Mouse (Mus musculus) testis, adult 2 months (tissue): ENCODE measurements around the gene Klhdc4. TPM values are rescaled to one million over a fixed set of nuclear protein-coding genes. Genes with fewer than 3 reads are reported as not detected.

Experiments
- H3K27ac ChIP-seq: fragments of 200-500 bp; 2 replicates; pipeline ENCODE4 v1.5.1; 2012; ENCODE audit warnings: low read depth, low read length; ENCODE audit not compliant: control insufficient read depth, insufficient read depth
- H3K27me3 ChIP-seq: fragments of 200-500 bp; 2 replicates; pipeline ENCODE4 v1.6.1; 2012; ENCODE audit warnings: mild to moderate bottlenecking, low read length, moderate library complexity; ENCODE audit not compliant: control insufficient read depth, insufficient read depth
- H3K36me3 ChIP-seq: fragments of 200-500 bp; 2 replicates; pipeline ENCODE4 v1.6.1; 2012; ENCODE audit warnings: mild to moderate bottlenecking, low read length; ENCODE audit not compliant: control insufficient read depth, insufficient read depth
- H3K4me1 ChIP-seq: fragments of 200-500 bp; 2 replicates; pipeline ENCODE4 v1.6.1; 2012; ENCODE audit warnings: low read length; ENCODE audit not compliant: control insufficient read depth, insufficient read depth
- H3K4me3 ChIP-seq: fragments of 200-500 bp; 2 replicates; pipeline ENCODE4 v1.5.1; 2012; ENCODE audit warnings: low read depth, mild to moderate bottlenecking, low read length, moderate library complexity, mixed read lengths; ENCODE audit not compliant: control insufficient read depth
- CTCF ChIP-seq: fragments of 200-500 bp; IDR thresholded peaks from 2 replicates; pipeline ENCODE4 v1.5.1; 2012; ENCODE audit warnings: low read depth, mild to moderate bottlenecking, inconsistent platforms, low read length, moderate library complexity; ENCODE audit not compliant: control insufficient read depth, insufficient read depth, insufficient replicate concordance
- POLR2A ChIP-seq: fragments of 200-500 bp; IDR thresholded peaks from 2 replicates; pipeline ENCODE4 v1.6.1; 2012; ENCODE audit warnings: low read depth, mild to moderate bottlenecking, inconsistent platforms, low read length, moderate library complexity; ENCODE audit not compliant: control insufficient read depth
- polyA plus RNA-seq: library from polyadenylated mRNA; depleted of rRNA; stranded (reverse); fragments of >200 nt; gene quantifications from 2 replicates; pipeline ENCODE4 v1.2.3, GENCODE M21; 2012

The Klhdc4 gene
- polyA plus RNA-seq, 1 experiment, result 13.6 TPM

DNA sequence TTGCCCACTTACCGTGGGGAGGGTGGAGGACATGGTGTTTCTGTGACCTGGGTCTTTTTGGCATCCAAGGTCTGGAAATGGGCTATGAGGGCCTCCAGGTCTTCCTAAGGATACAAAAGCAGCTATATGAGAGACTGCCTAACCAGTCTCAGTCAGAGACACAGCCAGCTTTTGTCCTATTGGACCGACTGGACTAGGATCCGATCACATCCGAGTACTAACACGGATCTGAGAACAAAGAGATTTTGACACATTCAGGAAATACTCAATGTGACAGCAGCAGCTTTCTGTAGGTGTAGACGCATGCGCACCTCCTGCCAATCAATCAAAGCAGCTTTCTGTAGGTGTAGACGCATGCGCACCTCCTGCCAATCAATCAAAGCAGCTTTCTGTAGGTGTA is 7.6 kb downstream of the Klhdc4 start:
- TF ChIP-seq CTCF (no peak), POLR2A (no peak)
- Histone ChIP-seq H3K36me3 (peaks cover 2% of the 10 kb centered on the region), H3K27me3 (no peaks in the 10 kb centered on the region), H3K4me1 (no peaks in the 10 kb centered on the region), H3K4me3 (peak overlapping the region; percentile 90), H3K27ac (no peak overlapping the region)

DNA sequence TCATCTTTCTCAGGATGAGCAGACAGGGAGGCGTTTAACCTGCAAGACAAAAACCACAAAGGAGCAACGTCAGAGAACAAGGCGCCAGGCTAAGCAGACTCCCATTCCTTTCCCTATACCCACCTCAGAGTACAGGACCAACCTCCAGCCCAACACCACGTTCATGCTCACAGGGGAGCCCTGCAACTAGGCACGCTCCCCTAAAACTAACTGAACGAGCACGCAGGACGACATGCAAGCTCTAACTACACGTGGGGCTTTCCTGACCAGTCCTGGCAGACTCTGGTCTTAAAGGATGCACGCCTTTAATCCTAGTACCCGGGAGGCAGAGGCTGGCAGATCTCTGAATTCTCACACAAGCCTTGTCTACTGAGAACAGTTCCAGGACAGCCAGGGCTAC is 8.0 kb downstream of the Klhdc4 start:
- Histone ChIP-seq H3K4me1 (no peaks in the 10 kb centered on the region), H3K36me3 (peaks cover 2% of the 10 kb centered on the region), H3K27me3 (no peaks in the 10 kb centered on the region), H3K27ac (no peak overlapping the region), H3K4me3 (peak overlapping the region; percentile 90)
- no peak for TF ChIP-seq CTCF

DNA sequence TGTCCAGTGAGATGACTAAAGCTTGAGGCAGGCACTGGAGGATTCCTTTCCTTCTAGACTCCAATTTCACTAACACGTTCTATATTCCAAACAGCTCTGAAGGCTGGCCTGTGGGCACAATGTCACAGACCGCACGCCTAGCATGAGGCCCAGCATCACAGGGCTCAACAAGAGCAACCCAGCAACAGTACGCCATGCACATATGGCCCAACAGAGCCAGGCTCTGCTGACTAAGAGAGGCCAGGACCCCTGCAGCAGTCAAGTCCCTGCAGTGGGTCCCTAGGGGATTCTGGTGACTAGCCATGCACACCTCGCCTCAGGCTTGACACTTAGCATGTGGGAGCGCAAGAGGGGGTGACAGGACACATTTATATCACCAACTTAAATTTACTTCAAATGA is 8.5 kb downstream of the Klhdc4 start:
- Histone ChIP-seq H3K36me3 (peaks cover 2% of the 10 kb centered on the region), H3K4me1 (no peaks in the 10 kb centered on the region), H3K4me3 (peak overlapping the region; percentile 90), H3K27me3 (no peaks in the 10 kb centered on the region), H3K27ac (no peak overlapping the region)
- TF ChIP-seq POLR2A (no peak), CTCF (no peak)

- no peaks in the 10 kb centered on the region for H3K4me1 ChIP-seq
- H3K27me3 ChIP-seq, result no peaks in the 10 kb centered on the region
- no peak overlapping the region for H3K27ac ChIP-seq
- H3K36me3 ChIP-seq, result peaks cover 2% of the 10 kb centered on the region
- no peak overlapping the region for H3K4me3 ChIP-seq
- TF ChIP-seq CTCF, result no peak
- no peak for TF ChIP-seq POLR2A
Measured at GRCm38 (mm10) chr8:121818226-121818625, 11.1 kb downstream of the Klhdc4 start.

- Histone ChIP-seq H3K4me1 (no peaks in the 10 kb centered on the region), H3K27ac (no peak overlapping the region), H3K4me3 (no peak overlapping the region), H3K36me3 (no peaks in the 10 kb centered on the region), H3K27me3 (no peaks in the 10 kb centered on the region)
- no peak for TF ChIP-seq POLR2A
- TF ChIP-seq CTCF, result no peak
Measured at GRCm38 (mm10) chr8:121811931-121812570, 17.3 kb downstream of the Klhdc4 start.

GRCm38 (mm10) chr8:121811502-121811901 is 17.9 kb downstream of the Klhdc4 start:
- Histone ChIP-seq H3K27me3 (no peaks in the 10 kb centered on the region), H3K4me1 (no peaks in the 10 kb centered on the region), H3K4me3 (no peak overlapping the region), H3K36me3 (no peaks in the 10 kb centered on the region), H3K27ac (no peak overlapping the region)
- TF ChIP-seq CTCF, result no peak
- no peak for TF ChIP-seq POLR2A

DNA sequence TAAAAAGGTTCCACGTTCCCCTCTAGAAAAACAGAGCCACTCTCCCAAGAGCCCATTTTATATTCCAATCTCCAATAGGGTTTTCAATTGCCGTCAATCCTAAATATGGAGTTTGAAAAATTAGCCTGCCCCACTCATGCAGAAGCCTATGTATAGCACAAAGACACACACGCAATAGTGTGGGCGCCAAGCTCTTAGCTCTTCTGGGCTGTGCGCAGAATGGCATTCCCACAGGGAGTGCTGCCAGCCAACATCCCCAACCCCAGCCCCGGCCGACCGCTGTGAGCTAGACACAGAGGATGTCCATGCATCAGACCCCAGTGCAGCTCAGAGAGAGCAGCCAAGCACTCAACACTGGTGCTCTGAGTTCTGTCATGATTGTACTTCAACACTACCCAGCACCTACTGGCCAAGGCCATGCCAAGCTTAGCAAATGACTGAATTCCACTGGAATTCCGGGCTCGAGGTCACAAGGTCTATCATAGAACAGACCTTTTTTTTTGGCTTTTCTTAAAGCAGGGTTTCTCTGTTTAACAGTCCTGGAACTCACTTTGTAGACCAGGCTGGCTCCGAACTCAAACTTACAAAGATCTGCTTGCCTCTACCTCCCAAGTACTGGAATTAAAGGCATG is 19.7 kb downstream of the Klhdc4 start:
- Histone ChIP-seq H3K4me1 (no peaks in the 10 kb centered on the region), H3K4me3 (no peak overlapping the region), H3K36me3 (peaks cover 1% of the 10 kb centered on the region), H3K27ac (no peak overlapping the region), H3K27me3 (no peaks in the 10 kb centered on the region)
- TF ChIP-seq CTCF, result no peak
- no peak for TF ChIP-seq POLR2A

DNA sequence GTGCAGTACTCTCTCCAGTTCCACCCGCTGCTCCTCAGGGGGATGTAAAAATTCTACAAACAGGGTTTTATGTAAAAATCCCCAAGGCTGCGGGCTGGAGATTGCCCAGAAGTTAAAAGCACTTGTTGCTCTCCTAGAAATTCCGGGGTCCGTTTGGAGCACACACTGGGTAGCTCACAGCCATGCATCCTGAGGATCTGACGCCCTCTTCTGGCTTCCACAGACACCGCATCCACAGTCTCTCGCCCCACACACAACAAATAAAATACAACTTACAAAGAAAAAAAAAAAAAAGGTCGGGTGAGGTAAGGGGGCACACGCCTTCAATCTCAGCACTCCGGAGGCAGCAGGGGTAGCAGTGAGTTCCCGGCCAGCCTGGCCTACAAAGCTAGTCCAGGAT is 21.3 kb downstream of the Klhdc4 start:
- Histone ChIP-seq H3K27ac (no peak overlapping the region), H3K36me3 (peaks cover 7% of the 10 kb centered on the region), H3K4me1 (no peaks in the 10 kb centered on the region), H3K4me3 (no peak overlapping the region), H3K27me3 (no peaks in the 10 kb centered on the region)
- TF ChIP-seq POLR2A (no peak), CTCF (no peak)
